Mouse (Mus musculus): ENCODE measurements around the gene Slc22a2. TPM values are rescaled to one million over a fixed set of nuclear protein-coding genes. Genes with fewer than 3 reads are reported as not detected.

The Slc22a2 gene
- total RNA-seq, 1 experiment = not detected

DNA sequence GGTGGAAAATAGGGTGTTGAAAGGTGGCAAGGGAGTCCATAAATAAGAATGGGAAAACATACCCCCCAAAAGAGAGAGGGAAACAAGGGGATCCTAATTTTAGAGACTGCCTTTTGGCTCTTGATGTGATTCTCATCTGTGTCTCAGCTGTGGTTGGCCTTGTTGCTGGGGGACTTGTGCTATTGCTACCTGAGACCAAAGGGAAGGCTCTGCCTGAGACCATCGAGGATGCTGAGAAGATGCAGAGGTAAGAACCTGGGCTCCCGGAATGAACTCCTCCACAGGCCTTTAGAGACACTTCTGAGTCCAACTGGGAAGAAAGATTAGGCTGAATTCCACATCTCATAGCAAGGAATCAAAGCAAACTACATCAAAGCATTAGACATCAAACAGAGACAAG is 35.7 kb downstream of the Slc22a2 start:
- TF ChIP-seq CHD2 (IDR thresholded peaks at IDR 0.05; ENCODE audit: low read depth, low read length) = no peak
- no peak for TF ChIP-seq ZC3H11A (IDR thresholded peaks at IDR 0.05; ENCODE audit: borderline replicate concordance, low read depth, low read length)
- no peak for TF ChIP-seq MAFK (IDR thresholded peaks at IDR 0.05; ENCODE audit: insufficient read depth, low read depth, low read length)
- TF ChIP-seq HCFC1 (IDR thresholded peaks at IDR 0.05; ENCODE audit: borderline replicate concordance, insufficient read depth, low read length) = no peak
- no peak for TF ChIP-seq ZNF384 (IDR thresholded peaks at IDR 0.05; ENCODE audit: low read depth, low read length)
- H3K9me3 ChIP-seq (ENCODE audit: control insufficient read depth, insufficient read depth, low read depth, low read length) = no peaks in the 10 kb centered on the region
- in situ Hi-C loops (cut with MboI; ENCODE audit: low sequenced_read_pairs in 2 of 2, unreplicated experiment in 2 of 2) = no loop called here
- no peak for DNase-seq (ENCODE audit: low read depth, low spot score)
- no peaks in the 10 kb centered on the region for H3K4me1 ChIP-seq (ENCODE audit: control insufficient read depth in 2 of 2, insufficient read depth in 2 of 2, low read length in 2 of 2, poor library complexity in 1 of 2)
- no peak overlapping the region for H3K9ac ChIP-seq (ENCODE audit: insufficient read depth, low read depth, low read length, poor library complexity, severe bottlenecking)
- H3K4me3 ChIP-seq (ENCODE audit: insufficient read depth in 1 of 2, low read depth in 1 of 2, low read length in 2 of 2, poor library complexity in 1 of 2, severe bottlenecking in 1 of 2) = no peak overlapping the region
- H3K36me3 ChIP-seq (ENCODE audit: control insufficient read depth, insufficient read depth, low read length, poor library complexity, severe bottlenecking) = no peaks in the 10 kb centered on the region
- no peak overlapping the region for H3K27ac ChIP-seq (ENCODE audit: insufficient read depth, low read depth, low read length, poor library complexity, severe bottlenecking)

DNA sequence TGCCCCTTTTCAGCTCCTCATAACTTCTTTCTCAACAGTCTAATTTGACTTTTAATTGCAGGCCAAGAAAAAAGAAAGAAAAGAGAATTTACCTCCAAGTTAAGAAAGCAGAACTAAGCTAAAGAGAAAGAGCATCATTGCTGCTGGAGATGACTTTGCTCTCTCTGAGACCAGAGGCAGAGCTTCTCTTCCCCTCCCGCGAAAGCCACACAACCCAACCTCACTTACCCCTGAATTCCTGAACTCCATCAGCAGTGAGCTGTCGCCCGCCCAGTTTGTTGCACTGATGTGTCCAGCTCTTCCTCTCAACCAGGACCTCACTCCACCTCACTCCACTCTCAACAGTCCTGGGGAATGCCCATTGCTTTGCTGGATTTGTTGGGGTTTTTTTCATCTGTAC is 44.1 kb downstream of the Slc22a2 start:
- Histone ChIP-seq H3K9ac (ENCODE audit: insufficient read depth, low read depth, low read length, poor library complexity, severe bottlenecking) (no peak overlapping the region), H3K36me3 (ENCODE audit: control insufficient read depth, insufficient read depth, low read length, poor library complexity, severe bottlenecking) (no peaks in the 10 kb centered on the region), H3K9me3 (ENCODE audit: control insufficient read depth, insufficient read depth, low read depth, low read length) (no peaks in the 10 kb centered on the region), H3K27ac (ENCODE audit: insufficient read depth, low read depth, low read length, poor library complexity, severe bottlenecking) (no peak overlapping the region), H3K4me3 (ENCODE audit: insufficient read depth in 1 of 2, low read depth in 1 of 2, low read length in 2 of 2, poor library complexity in 1 of 2, severe bottlenecking in 1 of 2) (no peak overlapping the region), H3K4me1 (ENCODE audit: control insufficient read depth in 2 of 2, insufficient read depth in 2 of 2, low read length in 2 of 2, poor library complexity in 1 of 2) (no peaks in the 10 kb centered on the region)
- no peak for TF ChIP-seq ZNF384 (IDR thresholded peaks at IDR 0.05; ENCODE audit: low read depth, low read length)
- TF ChIP-seq ZC3H11A (IDR thresholded peaks at IDR 0.05; ENCODE audit: borderline replicate concordance, low read depth, low read length) = no peak
- no peak for TF ChIP-seq CHD2 (IDR thresholded peaks at IDR 0.05; ENCODE audit: low read depth, low read length)
- TF ChIP-seq MAFK (IDR thresholded peaks at IDR 0.05; ENCODE audit: insufficient read depth, low read depth, low read length) = no peak
- no peak for TF ChIP-seq HCFC1 (IDR thresholded peaks at IDR 0.05; ENCODE audit: borderline replicate concordance, insufficient read depth, low read length)
- in situ Hi-C loops (cut with MboI; ENCODE audit: low sequenced_read_pairs in 2 of 2, unreplicated experiment in 2 of 2) = no loop called here
- DNase-seq (ENCODE audit: low read depth, low spot score) = no peak

DNA sequence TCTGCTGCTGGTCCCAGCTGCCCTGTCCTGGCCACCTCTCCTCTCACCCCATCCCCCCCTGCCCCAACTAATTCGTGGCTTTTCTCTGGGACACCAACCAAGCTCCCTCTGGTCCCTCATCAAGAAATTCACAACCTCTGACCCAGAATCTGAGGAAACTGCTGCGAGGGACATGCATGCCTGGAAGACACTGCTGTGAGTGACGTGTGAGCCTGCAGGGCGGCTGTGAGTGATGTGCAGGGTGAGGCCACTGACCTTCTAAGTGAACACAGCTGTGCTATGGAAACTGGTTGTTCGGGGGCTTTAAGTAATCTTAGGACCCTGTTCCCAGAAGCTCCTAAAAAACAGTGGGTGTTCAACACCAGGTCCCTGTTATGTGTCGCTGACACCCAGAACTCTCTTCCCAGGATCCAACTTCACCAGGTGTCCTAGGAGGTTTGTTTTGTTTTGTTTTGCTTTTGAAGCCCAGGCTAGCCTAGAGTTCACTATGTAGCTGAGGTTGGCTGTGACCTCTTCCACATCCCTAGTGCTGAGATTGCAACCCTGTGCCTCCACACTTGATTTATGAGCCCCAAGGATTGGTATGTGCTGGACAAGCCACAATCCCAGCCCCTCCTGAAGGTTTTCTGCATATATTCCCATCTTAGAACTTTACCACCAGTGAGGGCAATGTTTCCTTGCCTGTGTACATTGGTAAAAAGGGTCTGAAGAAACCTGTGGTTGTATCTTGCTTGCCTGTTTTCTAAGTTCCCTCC is 47.2 kb downstream of the Slc22a2 start:
- no peaks in the 10 kb centered on the region for H3K4me1 ChIP-seq (ENCODE audit: control insufficient read depth in 2 of 2, insufficient read depth in 2 of 2, low read length in 2 of 2, poor library complexity in 1 of 2)
- no peak for DNase-seq (ENCODE audit: low read depth, low spot score)
- H3K9ac ChIP-seq (ENCODE audit: insufficient read depth, low read depth, low read length, poor library complexity, severe bottlenecking) = no peak overlapping the region
- no peaks in the 10 kb centered on the region for H3K36me3 ChIP-seq (ENCODE audit: control insufficient read depth, insufficient read depth, low read length, poor library complexity, severe bottlenecking)
- in situ Hi-C loops (cut with MboI; ENCODE audit: low sequenced_read_pairs in 2 of 2, unreplicated experiment in 2 of 2) = no loop called here
- TF ChIP-seq MAFK (IDR thresholded peaks at IDR 0.05; ENCODE audit: insufficient read depth, low read depth, low read length) (no peak), HCFC1 (IDR thresholded peaks at IDR 0.05; ENCODE audit: borderline replicate concordance, insufficient read depth, low read length) (no peak), ZNF384 (IDR thresholded peaks at IDR 0.05; ENCODE audit: low read depth, low read length) (no peak), CHD2 (IDR thresholded peaks at IDR 0.05; ENCODE audit: low read depth, low read length) (no peak), ZC3H11A (IDR thresholded peaks at IDR 0.05; ENCODE audit: borderline replicate concordance, low read depth, low read length) (no peak)
- H3K27ac ChIP-seq (ENCODE audit: insufficient read depth, low read depth, low read length, poor library complexity, severe bottlenecking) = no peak overlapping the region
- H3K9me3 ChIP-seq (ENCODE audit: control insufficient read depth, insufficient read depth, low read depth, low read length) = no peaks in the 10 kb centered on the region
- no peak overlapping the region for H3K4me3 ChIP-seq (ENCODE audit: insufficient read depth in 1 of 2, low read depth in 1 of 2, low read length in 2 of 2, poor library complexity in 1 of 2, severe bottlenecking in 1 of 2)

DNA sequence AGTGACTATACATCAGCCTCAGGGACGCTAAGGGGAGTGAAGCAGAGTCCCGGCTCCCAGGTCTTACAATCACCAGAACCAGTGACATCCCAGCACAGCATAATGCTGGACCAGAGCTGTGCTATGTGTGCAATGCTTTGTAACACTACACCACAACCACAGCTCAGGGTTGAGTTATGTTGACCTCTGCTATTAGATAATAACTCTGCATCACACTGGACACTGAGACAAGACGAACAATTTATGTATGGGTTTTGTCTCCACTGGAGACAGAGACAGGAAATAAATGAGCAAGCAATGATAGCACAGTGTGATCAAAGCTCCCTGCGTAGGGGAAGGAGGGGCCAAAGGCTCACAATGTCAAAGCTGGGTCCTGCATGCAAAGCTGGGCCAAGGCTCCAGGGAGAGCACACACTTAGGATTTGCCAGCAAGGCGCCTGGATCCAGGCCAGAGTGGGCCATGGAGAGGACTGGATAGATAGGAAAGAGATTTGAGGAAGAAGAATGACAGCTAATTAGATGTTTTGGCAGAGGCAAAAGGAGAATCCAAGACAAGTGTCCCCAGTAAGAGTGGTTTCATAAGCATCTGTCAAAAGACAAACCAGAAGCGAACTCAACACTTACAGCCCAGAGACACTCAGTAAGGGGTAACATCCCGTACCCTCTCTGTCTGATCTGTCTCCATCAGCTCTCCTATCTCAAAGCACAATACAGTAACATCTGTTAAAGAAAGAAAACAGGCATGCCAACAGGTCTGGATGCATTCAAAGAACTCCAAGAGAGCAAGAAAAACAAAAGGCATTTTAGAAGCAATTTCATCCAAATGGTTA is 48.1 kb downstream of the Slc22a2 start:
- no peaks in the 10 kb centered on the region for H3K9me3 ChIP-seq (ENCODE audit: control insufficient read depth, insufficient read depth, low read depth, low read length)
- in situ Hi-C loops (cut with MboI; ENCODE audit: low sequenced_read_pairs in 2 of 2, unreplicated experiment in 2 of 2) = no loop called here
- TF ChIP-seq ZNF384 (IDR thresholded peaks at IDR 0.05; ENCODE audit: low read depth, low read length) (no peak), HCFC1 (IDR thresholded peaks at IDR 0.05; ENCODE audit: borderline replicate concordance, insufficient read depth, low read length) (no peak), MAFK (IDR thresholded peaks at IDR 0.05; ENCODE audit: insufficient read depth, low read depth, low read length) (no peak), CHD2 (IDR thresholded peaks at IDR 0.05; ENCODE audit: low read depth, low read length) (no peak), ZC3H11A (IDR thresholded peaks at IDR 0.05; ENCODE audit: borderline replicate concordance, low read depth, low read length) (no peak)
- no peak for DNase-seq (ENCODE audit: low read depth, low spot score)
- H3K4me1 ChIP-seq (ENCODE audit: control insufficient read depth in 2 of 2, insufficient read depth in 2 of 2, low read length in 2 of 2, poor library complexity in 1 of 2) = no peaks in the 10 kb centered on the region
- H3K36me3 ChIP-seq (ENCODE audit: control insufficient read depth, insufficient read depth, low read length, poor library complexity, severe bottlenecking) = no peaks in the 10 kb centered on the region
- H3K9ac ChIP-seq (ENCODE audit: insufficient read depth, low read depth, low read length, poor library complexity, severe bottlenecking) = no peak overlapping the region
- H3K27ac ChIP-seq (ENCODE audit: insufficient read depth, low read depth, low read length, poor library complexity, severe bottlenecking) = no peak overlapping the region
- H3K4me3 ChIP-seq (ENCODE audit: insufficient read depth in 1 of 2, low read depth in 1 of 2, low read length in 2 of 2, poor library complexity in 1 of 2, severe bottlenecking in 1 of 2) = no peak overlapping the region
